Mouse (Mus musculus) kidney, adult 2 months (tissue): ENCODE measurements at regions not wholly inside any gene's neighbourhood (a gene's known extent, or its start where the extent isn't known, plus 50 kb on each side); places are given as distances from the start of the nearest gene placed in this dataset.

Experiments
- CTCF ChIP-seq: fragments of 200-500 bp; conservative IDR thresholded peaks from 2 replicates; pipeline ENCODE4 v1.5.1; 2011; ENCODE audit warnings: low read depth, mild to moderate bottlenecking, control low read depth, low read length, moderate library complexity, mixed read lengths; ENCODE audit not compliant: insufficient read depth, insufficient read length
- POLR2A ChIP-seq: fragments of 200-500 bp; IDR thresholded peaks from one replicate; pipeline ENCODE4 v1.6.1; 2011; ENCODE audit warnings: low read depth, low read length, control low read depth

DNA sequence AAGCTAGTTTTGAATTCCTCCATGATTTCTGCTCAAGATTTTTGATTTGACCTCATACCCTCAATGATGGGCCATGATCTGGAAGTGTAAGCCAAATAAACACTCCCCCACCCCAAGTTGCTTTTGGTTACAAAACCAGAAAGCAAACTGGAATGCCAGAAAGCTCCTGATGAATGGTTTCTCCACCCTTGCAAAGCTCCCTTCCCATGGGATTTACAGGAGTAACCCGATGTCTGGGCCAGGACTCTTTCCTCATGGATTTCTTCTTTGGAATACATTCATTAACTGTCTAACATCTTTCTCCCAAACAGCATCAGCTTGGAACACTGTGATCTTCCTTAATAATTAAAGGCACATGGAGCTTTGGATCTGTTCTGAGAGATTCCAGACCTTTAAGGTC, 227.3 kb upstream of the Sdr16c6 start:
- TF ChIP-seq CTCF, result no peak
- TF ChIP-seq POLR2A, result no peak
